Mouse (Mus musculus) duodenum, adult 2 months (tissue): ENCODE results near the gene Strap. TPM values are rescaled to one million over a fixed set of nuclear protein-coding genes. Genes with fewer than 3 reads are reported as not detected.

Experiments
- polyA plus RNA-seq: library from polyadenylated mRNA; depleted of rRNA; stranded (reverse); fragments of >200 nt; gene quantifications from 2 replicates; pipeline ENCODE4 v1.2.3, GENCODE M21; 2012; ENCODE audit warnings: low replicate concordance; rRNA removed

Gene Strap
- 30.4 and 59.4 TPM in 2 replicates for polyA plus RNA-seq

GRCm38 (mm10) chr6:137734846-137735609 lies at the start of gene Strap:
Gene Strap, plus strand, starts transcription at chr6:137735078.

DNA sequence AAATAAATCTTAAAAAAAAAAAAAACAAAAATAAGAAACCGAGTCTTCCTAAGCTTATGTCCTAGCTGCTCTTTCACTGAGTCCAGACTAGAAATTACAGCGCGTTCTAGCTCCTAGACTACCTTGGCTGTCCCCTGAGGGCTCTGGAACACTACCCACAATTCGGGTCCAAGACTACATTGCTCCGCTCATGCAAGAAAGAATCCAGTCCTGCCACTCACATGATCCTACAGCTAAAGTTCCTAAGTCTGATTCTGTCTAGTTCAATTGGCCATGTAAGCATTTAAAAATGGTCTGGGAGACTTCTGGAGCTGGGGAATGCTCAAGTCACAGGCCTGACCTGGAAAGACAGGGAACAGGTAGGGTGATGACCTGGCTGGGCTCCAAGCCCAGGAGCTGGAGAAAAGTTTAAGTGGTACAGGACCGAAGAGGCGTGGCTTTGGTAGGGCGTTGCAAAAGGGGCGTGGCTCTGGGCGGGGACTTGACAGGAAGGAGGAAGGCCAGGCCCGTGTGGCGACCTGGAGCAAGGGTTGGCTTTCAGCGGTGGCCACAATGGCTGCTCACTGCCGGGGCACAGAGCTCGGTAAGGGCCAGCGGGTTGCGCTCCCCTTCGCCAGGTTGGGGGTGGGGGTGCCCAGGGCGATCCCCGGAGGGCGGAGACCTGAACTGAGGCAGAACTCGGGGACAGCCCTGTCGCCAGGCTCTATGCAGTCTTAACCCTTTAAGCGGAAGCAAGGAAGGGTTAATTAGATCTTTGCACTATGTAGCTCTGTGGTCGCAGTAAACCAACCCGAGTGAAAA lies 19.4 kb downstream of the Strap start, which contains the start of gene Dera:
Gene Dera, plus strand, starts transcription at position 491 of the 801 bp plus-strand sequence.

Other genes starting within 250 kb of the Strap start
- gene Eps8, start 80.2 kb upstream of the Strap start, polyA plus RNA-seq = 21.9 and 24.8 TPM in 2 replicates
- gene Dera, start 19.5 kb downstream of the Strap start, polyA plus RNA-seq = 17.1 and 17.5 TPM in 2 replicates